Mouse (Mus musculus): ENCODE data around the gene Syt13. TPM values are rescaled to one million over a fixed set of nuclear protein-coding genes. Genes with fewer than 3 reads are reported as not detected.
A peak's percentile ranks its signal among the peaks of the same experiment; 100 is the strongest.

Gene Syt13
- total and polyA plus RNA-seq, 3 experiments, result not detected

GRCm38 (mm10) chr2:92903650-92904049 is 11.2 kb upstream of the Syt13 start:
- TF ChIP-seq BHLHE40 (IDR thresholded peaks at IDR 0.05; ENCODE audit: low read depth, low read length), result no peak
- TF ChIP-seq CTCF (conservative IDR thresholded peaks at IDR 0.05 in 1 of 2, IDR thresholded peaks at IDR 0.05 in 1 of 2; ENCODE audit: low read depth in 2 of 2, low read length in 2 of 2), result no peak
- no peak for TF ChIP-seq ZNF384 (IDR thresholded peaks at IDR 0.05; ENCODE audit: low read depth, low read length)
- TF ChIP-seq SIN3A (IDR thresholded peaks at IDR 0.05; ENCODE audit: low read length), result no peak
- no peak for TF ChIP-seq PAX5 (IDR thresholded peaks at IDR 0.05; ENCODE audit: low read length)
- no peak for TF ChIP-seq IRF4 (IDR thresholded peaks at IDR 0.05; ENCODE audit: low read depth, low read length)
- no peak for TF ChIP-seq GABPA (IDR thresholded peaks at IDR 0.05; ENCODE audit: insufficient replicate concordance, low read depth, low read length)
- no peak for TF ChIP-seq RCOR1 (conservative IDR thresholded peaks at IDR 0.05; ENCODE audit: low read depth, low read length)
- TF ChIP-seq MAFK (IDR thresholded peaks at IDR 0.05; ENCODE audit: insufficient replicate concordance, low read length), result no peak
- TF ChIP-seq RAD21 (IDR thresholded peaks at IDR 0.05; ENCODE audit: low read depth, low read length), result no peak
- no peak for TF ChIP-seq MYC (IDR thresholded peaks at IDR 0.05; ENCODE audit: low read depth, low read length)
- TF ChIP-seq TBP (conservative IDR thresholded peaks at IDR 0.05; ENCODE audit: low read depth, low read length), result no peak
- no peak for TF ChIP-seq MEF2A (IDR thresholded peaks at IDR 0.05; ENCODE audit: borderline replicate concordance, low read depth, low read length)
- TF ChIP-seq ETS1 (conservative IDR thresholded peaks at IDR 0.05; ENCODE audit: low read depth, low read length), result no peak
- TF ChIP-seq JUN (IDR thresholded peaks at IDR 0.05; ENCODE audit: insufficient read depth, low read depth, low read length), result no peak
- Histone ChIP-seq H3K36me3 (replicated peaks in 1 of 2; ENCODE audit: control insufficient read depth in 1 of 2, insufficient read depth in 1 of 2, low read length in 1 of 2) (no peaks in the 10 kb centered on the region), H3K27ac (ENCODE audit: insufficient read depth, low read depth) (no peak overlapping the region), H3K9me3 (replicated peaks; ENCODE audit: low read length) (peaks cover 5% of the 10 kb centered on the region), H3K27me3 (replicated peaks) (peaks cover 88% of the 10 kb centered on the region), H3K79me2 (replicated peaks; ENCODE audit: control insufficient read depth, extremely low read depth, insufficient read depth, poor library complexity, severe bottlenecking) (no peaks in the 10 kb centered on the region), H3K4me1 (ENCODE audit: control insufficient read depth in 1 of 2, insufficient read depth in 2 of 2) (no peaks in the 10 kb centered on the region), H3K9ac (ENCODE audit: insufficient read depth, low read depth) (no peak overlapping the region), H3K4me3 (replicated peaks in 1 of 3; ENCODE audit: low read depth in 2 of 3, low read length in 2 of 3, poor library complexity in 1 of 3) (no peak overlapping the region), H3K4me2 (ENCODE audit: insufficient read depth, low read depth, poor library complexity, severe bottlenecking) (no peak overlapping the region)
- dilution Hi-C loops (cut with MboI; ENCODE audit: extremely low pct_ligation_motif_present, extremely low pct_unique_long_range_greater_than_20kb, low sequenced_read_pairs) (no loop called here), in situ Hi-C loops (cut with MboI; ENCODE audit: low pct_ligation_motif_present, low pct_unique_long_range_greater_than_20kb, low sequenced_read_pairs) (loop anchor here (10.0 kb wide), 1 partner anchor 281 kb away; the partner anchor contains the start of gene Trp53i11)
- no peak for DNase-seq (ENCODE audit: extremely low read depth)

- H3K4me1 ChIP-seq (ENCODE audit: control insufficient read depth in 1 of 2, insufficient read depth in 2 of 2), result no peaks in the 10 kb centered on the region
- H3K27ac ChIP-seq (ENCODE audit: insufficient read depth, low read depth), result no peak overlapping the region
- H3K79me2 ChIP-seq (replicated peaks; ENCODE audit: control insufficient read depth, extremely low read depth, insufficient read depth, poor library complexity, severe bottlenecking), result no peaks in the 10 kb centered on the region
- peak; percentile 53 for DNase-seq (ENCODE audit: extremely low read depth)
- H3K4me3 ChIP-seq (replicated peaks in 1 of 3; ENCODE audit: low read depth in 2 of 3, low read length in 2 of 3, poor library complexity in 1 of 3), result no peak overlapping the region
- peaks cover 87% of the 10 kb centered on the region for H3K27me3 ChIP-seq (replicated peaks)
- no peak overlapping the region for H3K4me2 ChIP-seq (ENCODE audit: insufficient read depth, low read depth, poor library complexity, severe bottlenecking)
- TF ChIP-seq HCFC1 (IDR thresholded peaks at IDR 0.05; ENCODE audit: low read depth, low read length) (no peak), CTCF (conservative IDR thresholded peaks at IDR 0.05 in 1 of 2, IDR thresholded peaks at IDR 0.05 in 1 of 2; ENCODE audit: low read depth in 2 of 2, low read length in 2 of 2) (peak; percentile 92 to 97), MXI1 (IDR thresholded peaks at IDR 0.05; ENCODE audit: low read depth, low read length) (no peak), SMC3 (IDR thresholded peaks at IDR 0.05; ENCODE audit: low read depth, low read length) (peak; percentile 63), RCOR1 (conservative IDR thresholded peaks at IDR 0.05; ENCODE audit: low read depth, low read length) (no peak), USF2 (conservative IDR thresholded peaks at IDR 0.05; ENCODE audit: low read depth, low read length) (no peak), UBTF (IDR thresholded peaks at IDR 0.05; ENCODE audit: low read depth, low read length) (no peak), RAD21 (IDR thresholded peaks at IDR 0.05; ENCODE audit: low read depth, low read length) (peak; percentile 94), USF1 (IDR thresholded peaks at IDR 0.05; ENCODE audit: low read depth, low read length) (no peak), MAZ (IDR thresholded peaks at IDR 0.05; ENCODE audit: low read depth, low read length) (no peak), PAX5 (IDR thresholded peaks at IDR 0.05; ENCODE audit: low read length) (no peak)
- dilution Hi-C loops (cut with MboI; ENCODE audit: extremely low pct_ligation_motif_present, extremely low pct_unique_long_range_greater_than_20kb, low sequenced_read_pairs) (no loop called here), in situ Hi-C loops (cut with MboI; ENCODE audit: low pct_ligation_motif_present, low pct_unique_long_range_greater_than_20kb, low sequenced_read_pairs) (loop anchor here (10.0 kb wide), 1 partner anchor 280 kb away; the partner anchor contains the start of gene Trp53i11)
- no peak overlapping the region for H3K9ac ChIP-seq (ENCODE audit: insufficient read depth, low read depth)
- no peaks in the 10 kb centered on the region for H3K36me3 ChIP-seq (replicated peaks in 1 of 2; ENCODE audit: control insufficient read depth in 1 of 2, insufficient read depth in 1 of 2, low read length in 1 of 2)
- H3K9me3 ChIP-seq (replicated peaks; ENCODE audit: low read length), result peaks cover 5% of the 10 kb centered on the region
Measured at GRCm38 (mm10) chr2:92904307-92904859, 10.5 kb upstream of the Syt13 start.

Data from CH12.LX (cell line).